Mouse (Mus musculus) layer of hippocampus, adult 9-10 months (tissue): ENCODE measurements around the gene Dpy30.

Experiments
- DNase-seq: peaks from one replicate; pipeline ENCODE4 v3.0.0; 2022; ENCODE audit warnings: low spot score

The Dpy30 gene

DNA sequence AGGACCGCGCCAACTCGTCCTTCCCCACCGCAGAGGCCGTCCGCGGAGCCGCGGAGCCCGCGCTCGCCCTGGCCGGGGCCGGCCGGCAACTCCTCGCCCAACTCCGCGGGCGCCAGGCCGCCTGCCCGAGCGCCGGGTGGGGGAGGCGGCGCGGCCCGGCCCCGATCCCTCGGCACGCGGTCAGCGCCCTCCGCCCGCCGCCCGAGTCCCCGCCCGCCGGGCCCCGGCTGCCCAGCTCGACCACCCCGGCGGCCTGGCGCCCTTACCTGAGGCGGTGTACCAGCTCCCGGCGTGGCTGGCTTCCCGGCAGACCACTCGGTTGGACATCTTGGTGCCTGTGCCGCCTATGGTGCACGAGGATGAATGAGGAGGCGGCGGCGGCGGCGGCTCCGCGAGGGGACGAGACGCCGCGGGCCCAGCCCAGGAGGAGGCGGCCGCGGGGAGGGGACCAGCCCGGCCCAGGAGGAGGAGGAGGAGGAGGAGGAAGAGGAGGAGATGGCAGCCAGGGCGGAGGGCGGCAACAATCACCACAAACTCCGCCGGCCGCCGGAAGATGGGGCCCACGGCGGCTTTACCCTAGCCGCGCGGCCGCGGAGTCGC is 29.2 kb downstream of the Dpy30 start:
- DNase-seq = no peak

DNA sequence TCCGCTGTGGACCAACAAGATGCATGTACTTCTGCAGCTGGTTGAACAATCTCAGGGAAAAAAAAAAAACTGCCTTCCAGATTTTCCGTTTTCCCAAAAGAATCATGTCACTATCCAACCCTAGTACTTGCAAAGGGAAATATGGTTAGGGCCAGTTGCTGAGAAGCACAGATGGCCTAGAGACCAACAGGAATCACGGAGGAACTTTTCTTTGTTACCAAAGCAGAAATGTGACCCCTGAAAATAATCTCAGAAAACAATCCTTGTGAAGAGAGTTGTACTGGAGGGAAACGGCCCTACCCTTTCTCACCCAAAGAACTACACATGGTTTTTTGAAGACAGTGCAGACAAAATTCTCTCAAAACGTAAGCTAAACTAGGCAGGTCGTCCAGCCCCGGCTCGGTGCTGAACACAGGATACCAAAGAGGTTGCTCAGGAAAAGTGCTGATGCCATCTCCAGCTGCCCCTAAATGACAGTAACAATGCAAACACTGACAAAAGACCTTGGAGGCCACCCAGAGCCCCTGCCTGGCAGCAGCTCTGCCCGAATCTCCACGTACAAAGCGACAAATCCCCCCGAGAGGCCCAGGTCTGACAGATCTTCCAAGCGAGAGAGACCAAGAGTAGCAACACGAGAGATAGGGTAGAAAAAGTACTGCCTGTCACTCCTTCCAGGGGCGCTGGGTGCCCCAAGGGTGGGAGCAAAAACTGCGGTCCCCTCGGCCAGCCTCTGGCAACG is 29.9 kb downstream of the Dpy30 start:
- no peak for DNase-seq

DNA sequence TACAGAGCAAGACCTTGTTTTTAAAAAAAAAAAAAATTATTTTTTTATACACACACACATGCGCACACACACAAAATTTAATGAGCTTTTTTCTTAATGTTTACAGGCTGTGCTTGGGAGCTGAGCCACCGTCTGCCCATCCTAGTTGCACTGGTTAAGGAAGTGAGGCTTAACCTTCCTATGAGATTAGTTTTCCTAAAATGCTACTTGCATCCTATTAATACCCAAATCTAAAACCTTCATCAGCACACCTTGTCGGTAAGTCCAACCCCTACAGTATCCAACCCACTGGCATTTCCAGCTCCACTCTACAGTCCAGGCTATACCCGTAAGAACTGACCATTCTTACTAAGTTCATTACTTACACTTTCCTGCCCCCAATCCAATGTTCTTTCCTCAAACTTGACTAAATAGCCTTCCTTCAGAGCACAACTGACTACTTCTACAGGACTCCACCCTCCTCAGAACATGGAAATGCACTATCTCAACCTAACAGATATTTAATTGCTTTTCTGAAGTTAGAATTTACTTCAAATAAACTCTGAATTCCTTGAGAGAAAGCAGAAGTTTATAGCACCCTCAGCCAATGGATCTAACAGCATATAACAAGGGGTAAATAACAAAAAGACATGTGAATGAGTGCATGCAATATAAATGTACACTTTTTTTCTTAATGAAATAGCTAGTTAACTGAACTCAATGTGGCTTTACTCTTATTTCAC is 31.9 kb downstream of the Dpy30 start:
- DNase-seq = no peak

DNA sequence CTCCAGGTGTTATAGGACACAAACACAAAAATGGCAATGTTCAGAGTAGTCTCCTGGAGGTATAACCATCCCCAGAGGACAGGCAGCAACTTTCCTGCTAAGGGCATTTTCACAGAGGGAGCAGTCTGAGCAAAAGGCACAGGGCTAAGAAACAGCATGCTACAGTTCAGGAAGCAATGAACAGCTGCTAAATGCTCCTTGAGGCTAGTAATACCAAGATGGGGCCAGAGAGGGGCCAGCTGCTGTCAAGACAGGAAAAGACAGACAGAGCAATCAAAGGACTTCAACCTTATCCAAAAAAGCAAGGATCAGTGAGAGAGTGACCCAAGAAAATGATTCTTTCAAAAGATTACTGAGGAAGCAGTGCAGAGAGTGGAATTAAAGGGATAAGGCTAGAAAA is 32.9 kb downstream of the Dpy30 start:
- DNase-seq = no peak

DNA sequence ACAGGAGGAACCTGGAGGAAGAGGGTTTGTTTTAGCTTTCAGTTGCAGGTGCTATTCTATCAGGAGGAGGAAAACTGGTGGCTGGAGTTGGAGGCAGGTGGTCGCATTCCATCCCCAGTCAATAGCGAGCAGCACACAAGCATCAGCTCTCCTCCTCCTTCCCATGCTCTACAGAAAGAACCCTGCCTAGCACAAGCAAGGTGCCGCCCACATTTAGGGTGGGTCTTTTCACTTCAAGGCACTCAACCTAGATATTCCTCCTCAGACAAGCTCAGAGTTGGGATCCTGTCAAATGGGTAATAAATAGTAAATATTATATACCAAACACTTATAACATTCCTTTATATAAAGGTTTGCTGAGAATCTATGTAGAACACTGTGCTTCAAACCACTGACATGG is 33.5 kb downstream of the Dpy30 start:
- no peak for DNase-seq

DNA sequence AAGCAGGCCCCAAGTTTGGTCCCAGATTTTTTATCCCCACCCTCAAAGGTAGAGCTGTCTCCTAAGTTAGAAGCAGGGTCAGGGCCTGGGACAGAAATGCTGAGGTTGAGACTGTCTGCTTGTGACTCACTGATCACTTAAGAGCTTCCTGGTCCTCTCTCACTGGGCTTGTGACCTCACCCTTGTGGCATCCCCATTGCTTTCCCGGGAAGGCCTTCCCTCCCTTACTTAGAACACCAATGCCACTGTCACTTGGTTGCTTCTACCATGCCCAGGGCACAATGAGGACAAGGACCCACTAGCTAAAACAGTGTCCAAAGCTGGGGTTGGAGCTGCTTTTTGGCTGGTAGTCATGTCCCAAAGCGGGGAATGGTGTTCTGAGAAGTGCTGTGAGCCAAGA is 35.1 kb downstream of the Dpy30 start:
- no peak for DNase-seq

DNA sequence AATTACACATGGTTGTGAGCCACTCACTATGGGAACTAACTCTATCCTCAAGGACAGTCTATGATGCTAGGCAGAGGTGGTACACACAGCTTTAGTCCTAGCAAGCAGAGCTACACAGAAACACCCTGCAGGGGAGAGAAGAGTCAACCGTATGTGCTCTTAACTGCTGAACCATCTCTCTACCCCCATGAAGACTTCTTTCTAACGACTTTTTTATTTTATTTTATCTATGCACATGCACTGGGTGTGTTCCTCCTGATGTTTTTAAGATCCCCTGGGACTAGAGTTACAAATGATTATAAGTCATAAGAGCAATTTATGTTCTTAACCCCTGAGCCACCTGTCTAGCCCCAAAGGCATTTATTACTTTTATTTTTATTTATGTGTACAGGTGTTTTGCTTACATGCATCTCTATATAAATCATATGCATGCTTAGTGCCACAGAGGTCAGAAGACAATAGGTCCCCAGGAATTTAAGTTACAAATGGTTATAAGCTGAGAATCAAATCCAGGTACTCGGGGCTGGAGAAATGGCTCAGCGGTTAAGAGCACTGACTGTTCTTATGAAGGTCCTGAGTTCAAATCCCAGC is 37.5 kb downstream of the Dpy30 start:
- DNase-seq = no peak

DNA sequence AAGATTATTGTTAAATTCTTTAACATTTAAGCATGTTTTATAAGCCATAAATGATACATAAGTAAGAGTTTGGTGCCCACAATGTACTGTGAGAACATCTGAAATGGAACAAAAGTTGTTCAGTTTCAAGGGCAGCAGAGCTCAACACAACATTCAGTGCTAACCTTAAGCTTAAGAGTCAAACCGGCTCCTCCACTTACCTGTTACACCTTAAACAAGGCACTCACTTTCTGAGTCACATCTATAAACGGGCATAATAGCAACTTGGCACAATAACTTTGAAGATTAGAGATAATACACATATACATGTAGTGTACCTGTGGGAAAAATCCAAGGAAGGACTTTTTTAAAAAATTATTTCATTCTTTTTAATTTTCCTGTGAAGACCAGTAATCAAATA is 38.0 kb downstream of the Dpy30 start:
- DNase-seq = no peak

DNA sequence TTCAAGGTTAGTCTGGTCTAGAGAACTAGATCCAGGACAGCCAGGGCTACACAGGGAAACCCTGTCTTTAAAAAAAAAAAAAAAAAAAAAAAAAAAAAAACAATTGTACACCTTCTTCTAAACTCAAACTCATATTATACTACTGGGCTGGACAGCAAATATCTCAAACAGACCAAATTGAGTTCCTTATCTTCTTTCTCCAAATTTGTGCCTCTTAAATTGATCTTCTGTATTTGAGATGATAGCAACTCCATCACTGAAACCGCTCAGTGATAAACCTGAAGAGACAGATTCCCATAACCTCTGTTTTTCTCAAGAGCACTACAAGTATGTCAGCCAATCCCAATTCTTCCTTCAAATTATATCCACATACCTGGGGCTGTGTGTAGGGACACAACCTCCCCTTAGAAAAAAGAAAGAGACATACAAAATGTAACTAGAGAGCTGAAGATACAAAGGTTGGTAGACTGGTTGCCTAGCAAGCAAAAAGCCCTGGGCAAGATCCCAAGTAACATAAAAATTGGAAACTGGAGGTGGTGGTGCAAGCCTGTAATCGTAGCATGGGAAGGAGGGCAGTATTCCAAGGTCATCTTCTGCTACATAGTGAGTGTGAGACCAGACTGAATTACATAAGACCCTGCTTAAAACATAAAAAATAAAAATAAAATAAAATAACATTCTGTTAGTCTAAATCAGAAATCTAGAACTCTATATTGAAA is 39.2 kb downstream of the Dpy30 start:
- no peak for DNase-seq

DNA sequence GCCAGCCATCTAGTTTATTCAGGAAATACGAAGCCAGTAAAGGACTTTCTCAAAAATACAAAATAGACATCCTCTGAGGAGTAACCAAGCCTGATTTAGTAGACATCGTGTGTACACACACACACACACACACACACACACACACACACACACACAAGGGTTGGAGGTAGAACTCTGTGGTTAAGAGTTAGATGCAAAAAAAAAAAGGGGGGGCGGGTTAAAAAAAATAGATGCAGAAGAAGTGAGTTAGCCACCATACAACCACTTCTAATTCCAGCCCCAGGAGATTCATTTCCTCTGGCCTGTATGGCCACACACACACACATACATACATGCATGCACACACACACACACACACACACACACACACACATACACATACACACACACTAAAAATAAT is 41.7 kb downstream of the Dpy30 start:
- DNase-seq = no peak

DNA sequence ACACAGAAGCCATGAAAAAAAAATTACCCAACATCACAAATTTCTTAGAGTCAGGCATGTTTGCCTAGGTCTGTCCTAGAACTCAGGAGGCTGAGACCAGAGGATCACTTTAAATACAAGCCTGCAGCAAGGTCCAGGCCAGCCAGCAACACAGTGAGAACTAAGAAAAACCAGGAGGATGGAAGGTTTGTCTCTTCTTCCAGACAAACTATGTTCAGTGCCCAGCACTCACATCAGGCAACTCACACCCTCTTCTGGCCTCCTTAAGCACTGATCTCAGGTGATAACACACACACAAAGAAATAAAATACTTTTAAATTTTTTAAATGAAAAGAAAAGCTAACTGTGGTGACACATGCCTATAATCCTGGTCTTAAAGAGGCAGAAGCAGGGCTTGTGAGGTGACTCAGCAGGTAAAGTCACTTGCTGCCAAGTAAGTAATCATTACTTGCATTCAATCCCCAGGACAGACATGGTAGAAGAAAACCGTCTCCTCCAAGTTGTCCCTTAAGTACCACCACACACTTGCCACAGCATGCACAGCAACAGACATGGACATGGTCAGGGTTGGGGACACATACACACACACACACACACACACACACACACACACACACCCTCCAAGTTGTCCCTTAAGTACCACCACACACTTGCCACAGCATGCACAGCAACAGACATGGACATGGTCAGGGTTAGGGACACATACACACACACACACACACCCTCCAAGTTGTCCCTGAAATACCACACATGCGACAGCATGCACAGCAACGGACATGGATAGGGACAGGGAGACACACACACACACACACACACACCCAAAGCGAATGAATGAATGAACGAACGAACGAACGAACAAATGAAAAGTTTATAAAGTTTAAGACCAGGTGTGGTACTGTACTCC is 44.5 kb downstream of the Dpy30 start:
- no peak for DNase-seq

DNA sequence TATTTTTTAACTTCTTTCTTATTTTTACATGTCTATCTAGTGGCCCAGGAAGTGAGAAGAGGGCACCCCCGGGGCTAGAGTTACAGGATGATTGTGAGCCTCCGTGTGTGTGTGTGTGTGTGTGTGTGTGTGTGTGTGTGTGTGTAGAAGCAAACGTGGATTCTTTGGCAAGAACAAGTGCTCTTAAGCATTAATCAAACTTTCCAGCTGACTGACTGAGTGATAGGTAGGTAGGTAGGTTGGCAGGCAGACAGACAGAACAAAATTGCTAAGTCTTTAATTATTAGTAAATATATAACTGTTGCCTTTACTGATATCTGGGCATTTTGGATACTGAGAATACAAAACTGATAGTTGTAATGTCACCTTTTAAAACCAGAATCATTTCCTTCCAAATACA is 49.3 kb downstream of the Dpy30 start:
- no peak for DNase-seq

DNA sequence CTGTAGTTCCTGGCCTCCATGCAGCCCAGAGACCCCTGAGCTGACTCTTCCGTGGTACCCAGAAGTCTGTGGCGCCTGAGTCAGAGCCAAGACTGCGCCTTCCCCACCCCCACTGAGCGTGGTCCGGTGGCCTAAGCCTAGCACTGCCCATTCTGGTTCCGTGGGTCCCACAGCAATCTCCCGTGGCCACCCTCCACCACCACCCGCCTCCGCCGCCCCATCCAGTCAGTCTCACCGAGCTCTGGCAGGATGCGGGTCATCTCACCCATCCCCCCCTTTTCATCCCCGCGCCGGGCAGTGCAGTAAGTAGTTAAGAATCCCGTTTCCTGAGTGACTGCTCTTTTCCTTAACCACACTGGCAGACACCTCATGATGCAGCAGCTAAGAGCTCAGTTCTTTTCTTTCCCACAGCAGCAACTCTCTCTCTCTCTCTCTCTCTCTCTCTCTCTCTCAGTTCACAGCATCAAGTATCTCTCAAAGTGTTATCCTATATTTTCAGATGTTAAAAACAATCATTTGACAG is 51.0 kb downstream of the Dpy30 start:
- DNase-seq = no peak

DNA sequence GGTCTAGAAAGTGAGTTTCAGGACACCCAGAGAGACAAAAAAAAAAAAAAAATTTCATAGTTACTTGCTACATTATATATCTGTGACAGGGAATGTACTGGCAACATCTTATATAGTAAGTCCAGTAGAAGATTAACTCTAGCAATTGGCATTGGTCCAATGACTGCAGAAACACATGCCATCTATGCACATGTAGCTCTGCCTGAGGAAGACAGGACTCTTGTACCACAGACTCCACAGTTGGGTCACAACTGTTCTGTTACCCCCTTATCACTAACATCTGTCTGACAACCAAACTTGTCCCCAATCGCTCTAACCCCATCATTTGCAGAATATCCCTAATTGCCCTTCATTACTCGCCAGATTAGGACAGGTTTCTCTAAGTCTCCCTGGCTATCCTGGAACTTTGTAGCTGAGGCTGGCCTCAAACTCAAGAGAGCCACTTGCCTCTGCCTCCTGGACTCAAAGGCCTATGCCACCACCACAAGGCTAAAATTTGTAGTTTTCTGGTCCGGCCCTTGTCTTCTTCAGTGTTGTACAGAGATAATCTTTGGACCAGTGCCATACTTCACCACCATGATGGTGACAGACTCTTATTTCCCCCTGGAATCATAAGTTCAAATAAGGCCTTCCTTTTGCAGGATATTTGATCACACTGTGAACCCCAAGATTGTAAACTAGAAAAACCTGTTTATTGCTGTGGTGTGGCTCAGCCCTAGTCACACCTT is 52.0 kb downstream of the Dpy30 start:
- no peak for DNase-seq

DNA sequence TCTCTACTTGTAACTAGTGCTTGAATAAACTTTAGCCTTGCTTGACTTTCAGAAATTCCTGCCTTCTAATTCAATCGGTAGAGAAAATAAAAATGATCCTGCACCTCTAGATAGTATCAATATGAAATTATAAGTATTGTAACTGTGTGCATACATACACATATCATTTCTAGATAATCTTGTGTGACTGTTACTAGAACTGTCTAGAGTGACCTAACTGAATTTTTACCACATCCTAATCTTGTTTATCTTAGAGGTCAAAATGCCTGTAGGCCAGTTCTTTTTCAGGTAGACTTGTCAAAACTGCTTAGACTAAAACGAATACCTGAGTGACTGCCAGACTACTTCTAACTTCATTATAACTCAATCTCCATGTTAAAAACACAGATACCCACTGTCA is 53.5 kb downstream of the Dpy30 start:
- no peak for DNase-seq

DNA sequence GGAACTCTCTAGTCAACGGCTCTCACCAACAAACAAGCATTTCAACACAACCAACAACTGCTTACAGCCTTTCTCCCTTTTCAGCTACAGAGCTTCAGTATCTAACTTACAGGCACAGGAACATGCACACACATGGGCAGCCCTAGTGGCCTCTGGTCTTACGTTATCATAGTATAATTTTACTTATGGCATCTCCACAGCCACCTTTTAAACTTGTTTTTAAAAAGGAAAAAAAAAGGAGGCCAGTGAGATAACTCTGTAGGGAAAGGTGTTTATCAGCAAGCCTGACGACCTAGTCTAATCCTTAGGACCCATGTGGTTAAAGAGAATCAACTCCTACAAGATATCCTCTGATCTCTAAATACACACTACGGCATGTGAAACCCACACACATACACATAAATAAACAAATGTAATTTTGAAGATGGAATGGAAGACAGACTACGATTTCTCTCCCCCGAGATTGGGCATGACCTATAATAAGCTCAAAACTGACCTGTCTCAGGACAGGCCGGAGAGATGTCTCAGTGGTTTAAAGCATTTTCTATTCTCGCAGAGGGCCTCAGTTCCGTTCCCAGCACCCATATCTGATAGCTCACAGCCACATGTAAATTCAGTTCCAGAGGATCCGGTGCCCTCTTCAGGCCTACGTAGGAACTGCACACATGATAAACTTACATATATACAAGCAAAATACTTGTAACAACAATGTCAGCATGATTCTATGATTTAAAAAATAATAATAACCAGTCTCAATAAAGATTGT is 56.1 kb downstream of the Dpy30 start:
- no peak for DNase-seq

DNA sequence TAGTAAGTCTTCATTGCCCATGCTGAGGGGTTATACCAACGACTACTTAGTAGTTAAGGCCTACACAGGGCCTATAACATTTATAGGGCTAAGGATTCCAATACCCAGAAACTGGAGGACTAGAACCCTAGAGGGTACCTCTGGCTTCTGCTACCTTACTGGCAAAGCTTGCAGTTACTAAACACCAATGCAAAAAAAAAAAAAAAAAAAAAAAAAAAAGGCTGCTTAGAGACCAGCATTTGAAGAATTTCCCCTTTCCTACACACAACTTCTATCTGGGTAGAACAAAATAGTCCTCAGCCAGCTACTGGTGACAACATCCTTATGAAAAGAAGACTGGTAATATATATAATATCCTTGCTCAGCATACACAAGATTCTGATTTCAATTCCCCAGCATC is 58.1 kb downstream of the Dpy30 start:
- no peak for DNase-seq

DNA sequence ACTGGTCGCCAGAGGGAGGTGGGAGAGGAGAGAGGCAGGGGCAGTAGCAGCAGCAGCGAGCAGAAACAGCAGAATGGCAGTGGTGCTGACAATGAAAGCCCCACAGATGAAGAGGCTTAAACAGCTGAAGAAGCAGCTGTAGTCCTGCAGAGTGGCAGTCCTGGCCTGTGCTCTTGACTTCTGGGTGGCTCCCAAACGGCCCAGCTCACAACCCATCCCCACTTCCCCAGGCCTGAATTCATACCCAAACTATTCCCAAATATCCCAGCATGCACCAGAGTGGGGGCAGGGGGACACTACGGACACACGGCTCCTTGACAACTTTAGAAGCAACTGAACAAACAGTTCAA is 58.6 kb downstream of the Dpy30 start:
- DNase-seq = no peak

DNA sequence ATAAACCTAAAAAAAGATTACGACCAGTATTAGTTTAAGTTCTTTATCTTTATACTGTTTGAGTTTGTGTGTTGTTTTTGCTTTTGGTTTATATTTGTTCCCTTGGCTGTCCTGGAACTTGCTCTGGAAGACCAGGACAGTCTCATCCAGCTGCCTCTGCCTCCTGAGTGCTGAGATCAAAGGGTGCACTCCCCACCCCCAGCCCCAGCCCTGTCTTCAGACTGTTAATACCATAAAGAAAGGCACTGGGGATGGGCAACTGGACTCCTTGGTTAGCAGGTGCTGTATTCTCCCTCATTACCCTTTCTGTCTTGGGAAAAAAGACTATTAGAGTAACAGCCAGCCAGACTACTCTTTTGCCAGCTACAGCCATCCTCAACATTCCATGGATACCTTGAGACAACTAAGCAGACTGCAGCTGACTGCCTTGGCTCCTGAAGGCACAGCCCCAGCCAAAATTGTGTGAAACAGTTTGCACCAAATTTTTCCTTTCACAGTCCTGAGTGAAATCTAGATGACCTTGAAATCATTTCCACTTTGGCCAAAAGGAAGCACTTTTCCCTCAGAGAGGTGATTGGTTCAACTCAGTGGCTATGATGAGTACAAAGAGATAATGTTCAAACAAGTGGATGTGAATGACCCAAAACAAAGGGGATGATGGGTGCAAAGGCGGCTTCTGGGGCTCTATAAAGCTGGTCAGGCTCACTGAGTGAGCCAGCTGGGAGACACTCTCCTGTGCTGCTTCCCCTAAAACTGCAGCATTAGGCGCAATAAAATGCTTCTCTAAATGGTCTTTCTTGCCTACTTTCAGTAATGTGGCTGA is 59.2 kb downstream of the Dpy30 start:
- DNase-seq = no peak
